Mouse (Mus musculus) stomach, embryonic 15.5 days (tissue): ENCODE measurements around the gene 1600014C23Rik. TPM values are rescaled to one million over a fixed set of nuclear protein-coding genes. Genes with fewer than 3 reads are reported as not detected.
A peak's percentile ranks its signal among the peaks of the same experiment; 100 is the strongest.

Source experiments
- ATAC-seq: fragments of 200-750 bp; cut with Nextera tagmentation; 2 replicates; pipeline ENCODE4 v1.8.0; 2017; ENCODE audit warnings: low read depth, moderate number of reproducible peaks, moderate TSS enrichment; ENCODE audit not compliant: insufficient read depth, low FRiP score
- H3K27ac ChIP-seq: fragments of 300-500 bp; sonication (generic); 2 replicates; pipeline ENCODE4 v1.5.1; 2015; ENCODE audit warnings: mild to moderate bottlenecking, inconsistent platforms
- H3K27me3 ChIP-seq: fragments of 300-500 bp; sonication (generic); replicated peaks from 2 replicates; pipeline ENCODE4 v1.6.1; 2015; ENCODE audit warnings: inconsistent platforms
- H3K36me3 ChIP-seq: fragments of 300-500 bp; sonication (generic); 2 replicates; pipeline ENCODE4 v1.6.1; 2015; ENCODE audit warnings: inconsistent platforms
- H3K4me1 ChIP-seq: fragments of 300-500 bp; sonication (generic); 2 replicates; pipeline ENCODE4 v1.6.1; 2015; ENCODE audit warnings: inconsistent platforms
- H3K4me2 ChIP-seq: fragments of 300-500 bp; sonication (generic); 2 replicates; pipeline ENCODE4 v1.6.1; 2015; ENCODE audit warnings: mild to moderate bottlenecking, inconsistent platforms
- H3K4me3 ChIP-seq: fragments of 300-500 bp; sonication (generic); replicated peaks from 2 replicates; pipeline ENCODE4 v1.5.1; 2015; ENCODE audit warnings: inconsistent platforms
- H3K9ac ChIP-seq: fragments of 300-500 bp; sonication (generic); 2 replicates; pipeline ENCODE4 v1.6.1; 2015; ENCODE audit warnings: inconsistent platforms
- H3K9me3 ChIP-seq: fragments of 300-500 bp; sonication (generic); 2 replicates; pipeline ENCODE4 v1.6.1; 2016; ENCODE audit warnings: inconsistent platforms
- WGBS: fragments of 180-500 bp; shearing (Covaris S2); methylation state at CpG from one replicate; pipeline ENCODE4 v1.1.7; 2015; 5-methylcytosine and 5-hydroxymethylcytosine counted together
- polyA plus RNA-seq: library from polyadenylated mRNA; unstranded; fragments of >200 nt; fragmentation: Nextera tagmentation; extraction: Ambion mirVana; gene quantifications from 2 replicates; pipeline ENCODE4 v1.2.1, GENCODE M21; 2015

Gene 1600014C23Rik
- polyA plus RNA-seq, 1 experiment from 2014 or later = not detected

GRCm38 (mm10) chr17:45698368-45698767 lies 35.3 kb downstream of the 1600014C23Rik start:
- Histone ChIP-seq H3K4me1 (peaks cover 25% of the 10 kb centered on the region), H3K4me3 (no peak overlapping the region), H3K9me3 (no peaks in the 10 kb centered on the region), H3K36me3 (peaks cover 10% of the 10 kb centered on the region; the same call in 1 of the 2 replicates), H3K27me3 (no peaks in the 10 kb centered on the region), H3K9ac (no peak overlapping the region), H3K4me2 (no peak overlapping the region), H3K27ac (no peak overlapping the region)
- no peak for ATAC-seq
- WGBS = 78% methylated on average over 6 of the region's 6 CpGs

- Histone ChIP-seq H3K4me1 (peaks cover 25% of the 10 kb centered on the region), H3K36me3 (peaks cover 10% of the 10 kb centered on the region; the same call in 1 of the 2 replicates), H3K27me3 (no peaks in the 10 kb centered on the region), H3K4me2 (no peak overlapping the region), H3K9ac (no peak overlapping the region), H3K9me3 (no peaks in the 10 kb centered on the region), H3K27ac (peak overlapping the region; percentile 49), H3K4me3 (no peak overlapping the region)
- 86% methylated on average over 9 of the region's 9 CpGs for WGBS
- ATAC-seq = no peak
Observed at GRCm38 (mm10) chr17:45696981-45697380, 36.7 kb downstream of the 1600014C23Rik start.

DNA sequence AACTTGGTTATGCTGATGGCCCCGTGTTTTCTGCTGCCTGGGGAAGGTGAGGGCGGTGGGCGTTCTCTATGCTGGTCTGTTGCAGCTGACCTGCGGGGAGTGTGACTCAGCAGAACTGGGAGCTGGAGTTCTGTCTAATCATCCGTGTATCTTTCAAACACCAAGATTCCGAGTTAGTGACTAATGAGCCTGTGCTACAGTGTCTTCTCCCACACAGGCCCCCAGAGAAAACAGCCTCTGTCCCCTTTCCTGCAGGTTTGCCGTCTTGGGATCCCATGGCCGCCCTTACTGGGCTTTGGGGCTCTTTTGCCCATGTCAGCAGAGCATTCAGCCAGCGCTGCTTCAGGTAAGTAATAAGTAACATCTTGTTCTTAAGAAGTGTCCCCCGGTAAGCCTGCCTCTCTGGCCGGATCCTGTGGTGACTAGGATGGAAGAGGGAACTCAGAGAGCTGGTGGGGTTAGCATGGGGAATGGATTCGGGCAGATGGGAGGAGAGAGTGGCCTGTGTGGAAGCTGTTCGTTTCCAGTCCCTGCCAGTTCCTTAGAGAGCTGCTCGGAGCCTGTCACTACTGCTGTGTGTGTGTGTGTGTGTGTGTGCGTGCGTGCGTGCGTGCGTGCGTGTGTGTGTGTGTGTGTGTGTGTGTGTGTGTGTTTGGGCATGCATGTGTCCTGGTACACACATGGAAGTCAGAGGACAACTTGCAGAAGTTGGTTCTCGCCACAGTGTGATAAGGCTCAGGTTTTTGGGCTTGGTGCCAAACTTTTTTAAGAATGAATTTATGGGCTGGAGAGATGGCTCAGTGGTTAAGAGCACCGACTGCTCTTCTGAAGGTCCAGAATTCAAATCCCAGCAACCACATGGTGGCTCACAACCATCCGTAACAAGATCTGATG lies 38.2 kb downstream of the 1600014C23Rik start:
- Histone ChIP-seq H3K36me3 (peaks cover 10% of the 10 kb centered on the region; the same call in 1 of the 2 replicates), H3K9ac (no peak overlapping the region; the same call in 1 of the 2 replicates), H3K9me3 (no peaks in the 10 kb centered on the region), H3K4me1 (peaks cover 21% of the 10 kb centered on the region; the same call in 1 of the 2 replicates), H3K27ac (no peak overlapping the region), H3K4me2 (no peak overlapping the region), H3K4me3 (no peak overlapping the region), H3K27me3 (no peaks in the 10 kb centered on the region)
- 60% methylated on average over 23 of the region's 23 CpGs for WGBS
- no peak for ATAC-seq

- WGBS = 67% methylated on average over 18 of the region's 18 CpGs
- H3K4me2 ChIP-seq = peak overlapping the region; percentile 12; the same call in 1 of the 2 replicates
- H3K27me3 ChIP-seq = no peaks in the 10 kb centered on the region
- H3K27ac ChIP-seq = 0 out of 2 replicates have a peak overlapping the region, but pooled peaks have one; percentile 18
- no peak overlapping the region for H3K4me3 ChIP-seq
- H3K36me3 ChIP-seq = 0 out of 2 replicates have a peak, but pooled peaks cover 6% of the 10 kb centered on the region
- 0 out of 2 replicates have a peak, but pooled peaks have one; percentile 36 for ATAC-seq
- H3K4me1 ChIP-seq = peaks cover 16% of the 10 kb centered on the region; the same call in 1 of the 2 replicates
- no peaks in the 10 kb centered on the region for H3K9me3 ChIP-seq
- H3K9ac ChIP-seq = no peak overlapping the region
Observed at GRCm38 (mm10) chr17:45693812-45694565, 39.7 kb downstream of the 1600014C23Rik start.

GRCm38 (mm10) chr17:45692159-45692558 lies 41.5 kb downstream of the 1600014C23Rik start:
- Histone ChIP-seq H3K4me3 (no peak overlapping the region), H3K36me3 (0 out of 2 replicates have a peak, but pooled peaks cover 5% of the 10 kb centered on the region), H3K4me2 (no peak overlapping the region), H3K27me3 (no peaks in the 10 kb centered on the region), H3K9me3 (no peaks in the 10 kb centered on the region), H3K9ac (no peak overlapping the region), H3K4me1 (peaks cover 25% of the 10 kb centered on the region), H3K27ac (no peak overlapping the region)
- ATAC-seq = no peak
- WGBS = 74% methylated on average over 5 of the region's 5 CpGs

GRCm38 (mm10) chr17:45690044-45690443 lies 43.6 kb downstream of the 1600014C23Rik start:
- Histone ChIP-seq H3K4me2 (no peak overlapping the region), H3K27ac (no peak overlapping the region), H3K9me3 (no peaks in the 10 kb centered on the region), H3K4me1 (peaks cover 24% of the 10 kb centered on the region), H3K9ac (no peak overlapping the region), H3K4me3 (no peak overlapping the region), H3K27me3 (no peaks in the 10 kb centered on the region), H3K36me3 (no peaks in the 10 kb centered on the region)
- no peak for ATAC-seq
- WGBS = 83% methylated on average over 4 of the region's 4 CpGs

DNA sequence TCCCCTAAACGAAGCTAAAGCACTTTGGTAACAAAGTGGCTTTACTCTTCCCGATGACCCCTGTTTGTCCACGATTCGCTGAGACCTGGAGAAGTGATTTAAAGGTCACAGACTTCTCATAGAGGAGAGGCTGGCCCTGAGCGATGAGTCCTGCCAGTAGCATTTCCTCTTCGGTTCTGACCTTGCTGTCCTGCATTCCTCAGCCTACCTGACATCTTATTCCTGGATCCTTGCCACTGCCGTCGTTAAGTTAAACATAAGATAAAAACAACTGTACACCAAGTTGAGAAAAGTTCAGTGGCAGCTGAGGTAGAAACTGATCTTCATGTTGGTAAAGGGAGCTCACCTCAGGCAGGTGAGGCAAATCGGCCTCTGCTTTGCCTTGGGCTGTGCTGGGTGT lies 44.5 kb downstream of the 1600014C23Rik start:
- no peak for ATAC-seq
- Histone ChIP-seq H3K9ac (no peak overlapping the region), H3K36me3 (no peaks in the 10 kb centered on the region), H3K27ac (no peak overlapping the region), H3K9me3 (no peaks in the 10 kb centered on the region), H3K4me2 (no peak overlapping the region), H3K4me1 (peaks cover 29% of the 10 kb centered on the region), H3K4me3 (no peak overlapping the region), H3K27me3 (no peaks in the 10 kb centered on the region)
- WGBS = 61% methylated on average over 9 of the region's 9 CpGs

DNA sequence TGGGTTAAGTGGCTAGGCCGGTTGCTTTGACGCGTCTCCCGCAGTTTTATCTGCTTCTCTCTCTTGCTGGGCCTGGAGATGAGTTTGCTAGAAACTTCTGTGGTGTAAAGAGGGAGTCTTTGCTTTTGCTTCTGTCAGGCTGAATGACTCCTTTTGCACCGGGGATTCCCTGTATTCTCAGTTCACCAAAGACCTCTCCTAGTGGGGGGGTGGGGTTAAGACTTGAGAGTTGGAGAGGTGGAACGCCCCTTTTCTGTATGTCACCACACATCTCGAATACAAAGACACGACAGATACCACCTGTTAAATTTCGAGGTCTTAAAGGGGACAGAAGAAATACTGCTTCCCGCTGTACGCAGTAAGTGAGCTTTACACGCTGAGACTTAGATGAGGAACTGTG lies 46.9 kb downstream of the 1600014C23Rik start, which contains the start of gene Tmem63b:
TSS of gene Tmem63b (minus strand) at position 190 of the 400 bp plus-strand sequence.
- Histone ChIP-seq H3K9me3 (no peaks in the 10 kb centered on the region), H3K4me2 (peak within 1 kb of the TSS; percentile 84), H3K4me1 (peaks cover 26% of the 10 kb centered on the region), H3K27me3 (no peaks in the 10 kb centered on the region), H3K36me3 (no peaks in the 10 kb centered on the region), H3K9ac (peak within 1 kb of the TSS; percentile 96), H3K4me3 (peak within 1 kb of the TSS; percentile 93), H3K27ac (peak within 1 kb of the TSS; percentile 81)
- 6% methylated on average over 12 of the region's 12 CpGs for WGBS
- no peak for ATAC-seq

DNA sequence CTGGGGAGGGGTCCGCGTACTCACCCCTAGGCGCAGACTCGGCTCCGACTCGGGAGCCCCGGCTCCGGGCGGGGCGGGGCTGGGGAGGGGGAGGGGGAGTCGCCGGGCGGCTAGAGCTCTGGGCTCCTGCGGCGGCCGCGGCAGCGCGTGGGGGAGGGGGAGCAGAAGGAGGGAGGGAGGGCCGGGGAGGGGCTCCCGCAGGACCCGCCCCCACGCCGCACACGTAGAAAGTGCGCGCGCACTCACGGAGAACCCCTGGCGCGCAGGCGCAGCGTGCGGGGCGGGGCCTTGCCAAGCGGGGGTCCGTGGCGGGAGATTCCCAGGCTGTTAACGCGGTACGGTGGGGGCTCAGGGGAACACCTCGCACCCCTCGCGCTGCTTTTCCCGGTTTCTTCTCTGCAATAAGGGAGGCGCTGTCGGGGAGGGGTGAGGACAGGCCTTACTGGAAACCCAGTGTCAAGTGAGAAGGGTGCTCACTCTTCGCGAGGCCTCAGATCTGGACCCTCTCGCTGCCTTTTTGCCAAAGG lies 47.5 kb downstream of the 1600014C23Rik start, which contains the start of gene Mrpl14:
TSS of gene Mrpl14 (plus strand) at position 230 of the 527 bp plus-strand sequence.
- under 1% methylated on average over 37 of the region's 50 CpGs for WGBS

GRCm38 (mm10) chr17:45685171-45686092 lies 48.2 kb downstream of the 1600014C23Rik start:
- ATAC-seq = peak; percentile 57
- Histone ChIP-seq H3K27ac (peak overlapping the region; percentile 81), H3K27me3 (no peaks in the 10 kb centered on the region), H3K4me1 (peaks cover 29% of the 10 kb centered on the region), H3K9me3 (no peaks in the 10 kb centered on the region), H3K36me3 (no peaks in the 10 kb centered on the region), H3K4me3 (peak overlapping the region; percentile 93), H3K4me2 (peak overlapping the region; percentile 70), H3K9ac (peak overlapping the region; percentile 74)
- WGBS = under 1% methylated on average over 58 of the region's 58 CpGs

More for the DNA sequence above, 47.5 kb downstream of the 1600014C23Rik start, which contains the start of gene Mrpl14:
- Histone ChIP-seq H3K27me3 (no peaks in the 10 kb centered on the region), H3K4me2 (peak within 1 kb of the TSS; percentile 84), H3K4me3 (peak within 1 kb of the TSS; percentile 93), H3K36me3 (no peaks in the 10 kb centered on the region), H3K9me3 (no peaks in the 10 kb centered on the region), H3K9ac (peak within 1 kb of the TSS; percentile 96), H3K4me1 (peaks cover 26% of the 10 kb centered on the region), H3K27ac (peak within 1 kb of the TSS; percentile 81)
- peak; percentile 88 for ATAC-seq
